19 mouse cellular contexts compared by ENCODE assay signal in genomic region chr4:109760501-109760900, GRCm38 (mm10).
DNase-seq lines count a peak whose midpoint lies in the region; ATAC-seq and TF ChIP-seq lines count a peak whose summit lies in the region.
"Had no signal": no experiment of that assay in that cellular context is flagged by ENCODE, and none has a peak within 500 bp of the region (broad histone marks: within the 10 kb centered on the region; RNA-seq: fewer than 3 reads in every experiment).

No protein-coding gene starts in this region.

- TF ChIP-seq CTCF in layer of hippocampus, adult 2 months (conservative IDR thresholded peaks at IDR 0.05), result no peak

- DNase-seq in layer of hippocampus, adult 2 months (ENCODE audit: low spot score in 2 of 2), result no peak
- no peak for DNase-seq in layer of hippocampus, adult 9-11 months
- peak; percentile 65 for DNase-seq in CD4-positive, CD25-positive, alpha-beta regulatory T cell, adult 2 months (ENCODE audit: low read depth, low spot score)
- DNase-seq in naive thymus-derived CD4-positive, alpha-beta T cell, adult 2 months (ENCODE audit: low read depth), result peak; percentile 65
- no peak for DNase-seq in kidney, postnatal 36 days
- no peak for DNase-seq in lung, postnatal 25 days (ENCODE audit: low spot score)
- DNase-seq: adrenal gland, postnatal 14 days; cerebellum, adult 18-20 months; kidney, postnatal 14 days; right cerebral cortex, adult 18-20 months had no signal

- ATAC-seq in hematopoietic stem cell, adult 5-6 weeks (replicated peaks in 1 of 2; ENCODE audit: insufficient read depth in 1 of 2, low FRiP score in 2 of 2, low TSS enrichment in 1 of 2, low read depth in 1 of 2, poor library complexity in 2 of 2, severe bottlenecking in 2 of 2), result peak; percentile 91 to 98
- no peak for ATAC-seq in erythroid progenitor cell, adult 5-6 weeks (replicated peaks; ENCODE audit: low FRiP score, poor library complexity, severe bottlenecking)
- ATAC-seq: forebrain, embryonic 13.5 days; intestine, embryonic 16.5 days had no signal

- 0 out of 2 replicates have a peak overlapping the region, but pooled peaks have one; percentile 15 for H3K27ac ChIP-seq in layer of hippocampus, adult 2 months
- H3K27ac ChIP-seq: embryonic facial prominence, embryonic 15.5 days; forebrain, embryonic 13.5 days; hindbrain, embryonic 12.5 days; limb, embryonic 13.5 days; liver, embryonic 14.5 days; midbrain, embryonic 12.5 days had no signal

- H3K4me3 ChIP-seq in layer of hippocampus, adult 2 months, result no peak overlapping the region
- H3K4me3 ChIP-seq: embryonic facial prominence, embryonic 15.5 days; forebrain, embryonic 13.5 days; hindbrain, embryonic 12.5 days; limb, embryonic 13.5 days; midbrain, embryonic 12.5 days had no signal

Comparison
In these comparisons a context has a peak if more than half of its experiments do, and no peak if none do; other contexts are left out.
1. DNase-seq: peak in CD4-positive, CD25-positive, alpha-beta regulatory T cell, adult 2 months (single experiment) and naive thymus-derived CD4-positive, alpha-beta T cell, adult 2 months (single experiment); none in layer of hippocampus, adult 2 months (0 of 2), layer of hippocampus, adult 9-11 months (single experiment), kidney, postnatal 36 days (0 of 2) and lung, postnatal 25 days (single experiment).